Mouse (Mus musculus): ENCODE results near the gene Spata18.

Gene Spata18

GRCm38 (mm10) chr5:73721682-73722282, 70.6 kb downstream of the Spata18 start:
- peak; percentile 70 for DNase-seq

GRCm38 (mm10) chr5:73725981-73726380, 74.8 kb downstream of the Spata18 start:
- DNase-seq = no peak

GRCm38 (mm10) chr5:73728651-73729050, 77.5 kb downstream of the Spata18 start:
- DNase-seq = no peak

Measured in kidney, adult 18-20 months (tissue).